Mouse (Mus musculus) B cell, adult 67 days (primary cell): Measurements from ENCODE around the gene Lbhd2. TPM values are rescaled to one million over a fixed set of nuclear protein-coding genes. Genes with fewer than 3 reads are reported as not detected.

Experiments used
- total RNA-seq, 2 experiments: library from RNA; stranded (reverse); gene quantifications; 4 replicates each; pipeline ENCODE4 v1.2.4; 2023

The Lbhd2 gene
- not detected for total RNA-seq

GRCm38 (mm10) chr12:111406622-111407021 lies at the start of gene Lbhd2:
Gene Lbhd2 (plus strand): TSS chr12:111406809.

GRCm38 (mm10) chr12:111377376-111377973 lies 29.1 kb upstream of the Lbhd2 start, which contains the start of gene Cdc42bpb:
Gene Cdc42bpb (minus strand): TSS chr12:111377718.

GRCm38 (mm10) chr12:111416921-111417779 lies 10.5 kb downstream of the Lbhd2 start, which contains the start of gene Exoc3l4:
Gene Exoc3l4 (plus strand): TSS chr12:111417017.

GRCm38 (mm10) chr12:111442309-111443010 lies 35.9 kb downstream of the Lbhd2 start, which contains the start of gene Tnfaip2:
Gene Tnfaip2 (plus strand): TSS chr12:111442469.

Other genes with a start within 250 kb of the Lbhd2 start
- 10 to 100 TPM; 80.2 to 84.2 TPM for gene Traf3, start 240.4 kb upstream of the Lbhd2 start, total RNA-seq
- not detected for gene 4930595D18Rik, start 222.3 kb upstream of the Lbhd2 start, total RNA-seq
- 1 to 10 TPM; 3.8 to 5.6 TPM for gene Amn, start 135.7 kb upstream of the Lbhd2 start, total RNA-seq
- 10 to 100 TPM in 1 of 2 experiments, 1 to 10 TPM in 1; 8.5 to 16.5 TPM for gene Cdc42bpb, start 29.1 kb upstream of the Lbhd2 start, total RNA-seq
- under 1 TPM in 1 of 2 experiments, not detected in 1; 0.84 TPM for gene Exoc3l4, start 10.2 kb downstream of the Lbhd2 start, total RNA-seq
- gene Tnfaip2, start 35.7 kb downstream of the Lbhd2 start, total RNA-seq, result 1 to 10 TPM; 1.2 to 5.5 TPM
- gene Gm266, start 79.0 kb downstream of the Lbhd2 start, total RNA-seq, result not detected
- gene Eif5, start 131.2 kb downstream of the Lbhd2 start, total RNA-seq, result 1,000 to 10,000 TPM in 1 of 2 experiments, 100 to 1,000 TPM in 1; 905 to 1,049 TPM
- gene Mark3, start 167.7 kb downstream of the Lbhd2 start, total RNA-seq, result 10 to 100 TPM; 80.1 to 88.4 TPM